Mouse (Mus musculus) kidney, adult 2 months (tissue): ENCODE measurements around the gene Dlst. TPM values are rescaled to one million over a fixed set of nuclear protein-coding genes. Genes with fewer than 3 reads are reported as not detected.

Source experiments
- DNase-seq: peaks from one replicate; pipeline ENCODE4 v3.0.0; 2021
- H3K27ac ChIP-seq: fragments of 200-500 bp; 2 replicates; pipeline ENCODE4 v1.5.1; 2012; ENCODE audit warnings: low read depth, low read length, control low read depth, inconsistent platforms; ENCODE audit not compliant: insufficient read depth
- H3K27me3 ChIP-seq: fragments of 200-500 bp; replicated peaks from 2 replicates; pipeline ENCODE4 v1.6.1; 2012; ENCODE audit warnings: mild to moderate bottlenecking, moderate library complexity, low read length, inconsistent platforms; ENCODE audit not compliant: control insufficient read depth, insufficient read depth
- H3K36me3 ChIP-seq: fragments of 200-500 bp; 2 replicates; pipeline ENCODE4 v1.6.1; 2012; ENCODE audit warnings: mild to moderate bottlenecking, moderate library complexity, low read length, inconsistent platforms; ENCODE audit not compliant: control insufficient read depth, insufficient read depth
- H3K4me1 ChIP-seq: fragments of 200-500 bp; 2 replicates; pipeline ENCODE4 v1.6.1; 2011; ENCODE audit warnings: low read length; ENCODE audit not compliant: control insufficient read depth, insufficient read depth
- H3K4me3 ChIP-seq: fragments of 200-500 bp; 2 replicates; pipeline ENCODE4 v1.5.1; 2011; ENCODE audit warnings: mild to moderate bottlenecking, low read depth, low read length, control low read depth; ENCODE audit not compliant: insufficient read depth
- CTCF ChIP-seq: fragments of 200-500 bp; conservative IDR thresholded peaks from 2 replicates; pipeline ENCODE4 v1.5.1; 2011; ENCODE audit warnings: low read depth, mild to moderate bottlenecking, control low read depth, low read length, moderate library complexity, mixed read lengths; ENCODE audit not compliant: insufficient read depth, insufficient read length
- POLR2A ChIP-seq: fragments of 200-500 bp; IDR thresholded peaks from one replicate; pipeline ENCODE4 v1.6.1; 2011; ENCODE audit warnings: low read depth, low read length, control low read depth
- WGBS: fragments of 180-500 bp; shearing (Covaris S2); methylation state at CpG from one replicate; pipeline ENCODE4 v1.1.7; 2018; 5-methylcytosine and 5-hydroxymethylcytosine counted together
- polyA plus RNA-seq: library from polyadenylated mRNA; depleted of rRNA; stranded (reverse); fragments of >200 nt; gene quantifications from 2 replicates; pipeline ENCODE4 v1.2.3, GENCODE M21; 2012; rRNA removed

Gene Dlst
- polyA plus RNA-seq = 294 and 312 TPM in 2 replicates

- H3K27me3 ChIP-seq = no peaks in the 10 kb centered on the region
- peak; percentile 29 for TF ChIP-seq POLR2A
- 0 out of 2 replicates have a peak, but pooled peaks have one; percentile 1 for TF ChIP-seq CTCF
- peak within 1 kb of the TSS; percentile 90 for H3K4me3 ChIP-seq
- peak; percentile 93 for DNase-seq
- peaks cover 26% of the 10 kb centered on the region; the same call in 1 of the 2 replicates for H3K4me1 ChIP-seq
- under 1% methylated on average over 83 of the region's 83 CpGs for WGBS
- peak within 1 kb of the TSS; percentile 87 for H3K27ac ChIP-seq
- no peaks in the 10 kb centered on the region; the same call in 1 of the 2 replicates for H3K36me3 ChIP-seq
Measured at GRCm38 (mm10) chr12:85110698-85111592, at the start of gene Dlst, which contains the start of gene Prox2. TSS of gene Dlst (plus strand) at chr12:85110833. TSS of gene Prox2 (minus strand) at chr12:85110759.

- H3K4me1 ChIP-seq = no peaks in the 10 kb centered on the region
- H3K27me3 ChIP-seq = no peaks in the 10 kb centered on the region
- H3K27ac ChIP-seq = no peak overlapping the region
- TF ChIP-seq POLR2A (no peak), CTCF (no peak)
- DNase-seq = no peak
- no peak overlapping the region for H3K4me3 ChIP-seq
- peaks cover 2% of the 10 kb centered on the region; the same call in 1 of the 2 replicates for H3K36me3 ChIP-seq
Measured at GRCm38 (mm10) chr12:85071043-85071442, 39.6 kb upstream of the Dlst start.

GRCm38 (mm10) chr12:85077100-85077499, 33.5 kb upstream of the Dlst start:
- WGBS = 92% methylated on average over 3 of the region's 3 CpGs
- no peaks in the 10 kb centered on the region for H3K36me3 ChIP-seq
- no peaks in the 10 kb centered on the region for H3K27me3 ChIP-seq
- H3K4me1 ChIP-seq = no peaks in the 10 kb centered on the region
- H3K27ac ChIP-seq = no peak overlapping the region
- DNase-seq = no peak
- TF ChIP-seq CTCF (no peak), POLR2A (no peak)
- H3K4me3 ChIP-seq = no peak overlapping the region

DNA sequence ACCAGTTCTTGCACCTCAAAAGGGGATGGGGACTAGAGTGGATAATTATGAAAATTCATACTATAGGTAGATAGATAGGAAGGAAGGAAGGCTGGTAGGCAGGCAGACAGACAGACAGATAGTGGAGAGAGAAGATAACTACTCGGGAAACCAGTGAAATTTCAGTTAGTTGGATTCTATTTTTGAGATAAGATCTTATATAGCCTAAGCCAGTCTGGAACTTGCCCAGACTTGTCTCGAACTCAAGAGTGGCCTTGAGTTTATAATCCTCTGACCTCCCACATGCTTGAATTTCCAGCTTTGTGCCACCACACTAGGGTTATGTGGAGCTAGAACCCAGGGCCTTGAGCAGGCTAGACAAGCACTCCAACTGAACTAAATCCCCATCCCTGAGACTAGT, 26.4 kb upstream of the Dlst start:
- Histone ChIP-seq H3K27ac (no peak overlapping the region), H3K27me3 (no peaks in the 10 kb centered on the region), H3K4me3 (no peak overlapping the region), H3K36me3 (no peaks in the 10 kb centered on the region; the same call in 1 of the 2 replicates), H3K4me1 (no peaks in the 10 kb centered on the region)
- TF ChIP-seq CTCF = no peak
- TF ChIP-seq POLR2A = no peak
- 75% methylated on average over 2 of the region's 2 CpGs for WGBS
- no peak for DNase-seq

DNA sequence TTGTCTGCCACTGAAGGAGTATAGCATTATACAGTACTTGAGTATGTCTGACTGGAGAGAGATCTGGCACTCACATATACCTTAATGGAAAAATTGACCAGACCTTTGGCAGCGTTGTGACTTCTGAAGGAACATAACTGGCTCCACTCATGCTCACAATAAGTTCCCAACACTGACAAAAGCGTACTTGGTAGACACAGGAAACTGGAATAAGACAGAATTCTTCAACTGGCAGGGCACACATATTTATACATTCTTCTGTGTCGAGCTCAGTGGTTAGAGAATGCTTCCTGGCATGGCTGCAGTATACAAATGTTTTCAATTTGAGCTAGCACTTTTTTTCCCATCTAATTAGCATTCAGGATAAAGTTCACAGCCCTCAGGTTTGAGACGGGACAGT, 25.7 kb upstream of the Dlst start:
- WGBS = 63% methylated on average over 4 of the region's 4 CpGs

GRCm38 (mm10) chr12:85087845-85088244, 22.8 kb upstream of the Dlst start:
- H3K27me3 ChIP-seq = no peaks in the 10 kb centered on the region
- no peaks in the 10 kb centered on the region for H3K4me1 ChIP-seq
- H3K4me3 ChIP-seq = no peak overlapping the region
- no peak for DNase-seq
- H3K27ac ChIP-seq = no peak overlapping the region
- H3K36me3 ChIP-seq = no peaks in the 10 kb centered on the region; the same call in 1 of the 2 replicates
- TF ChIP-seq POLR2A (no peak), CTCF (no peak)
- 80% methylated on average over 12 of the region's 12 CpGs for WGBS

More for the DNA sequence above, 25.7 kb upstream of the Dlst start:
- no peaks in the 10 kb centered on the region for H3K4me1 ChIP-seq
- H3K27ac ChIP-seq = no peak overlapping the region
- DNase-seq = no peak
- H3K27me3 ChIP-seq = no peaks in the 10 kb centered on the region
- TF ChIP-seq POLR2A (no peak), CTCF (no peak)
- no peak overlapping the region for H3K4me3 ChIP-seq
- H3K36me3 ChIP-seq = no peaks in the 10 kb centered on the region; the same call in 1 of the 2 replicates

DNA sequence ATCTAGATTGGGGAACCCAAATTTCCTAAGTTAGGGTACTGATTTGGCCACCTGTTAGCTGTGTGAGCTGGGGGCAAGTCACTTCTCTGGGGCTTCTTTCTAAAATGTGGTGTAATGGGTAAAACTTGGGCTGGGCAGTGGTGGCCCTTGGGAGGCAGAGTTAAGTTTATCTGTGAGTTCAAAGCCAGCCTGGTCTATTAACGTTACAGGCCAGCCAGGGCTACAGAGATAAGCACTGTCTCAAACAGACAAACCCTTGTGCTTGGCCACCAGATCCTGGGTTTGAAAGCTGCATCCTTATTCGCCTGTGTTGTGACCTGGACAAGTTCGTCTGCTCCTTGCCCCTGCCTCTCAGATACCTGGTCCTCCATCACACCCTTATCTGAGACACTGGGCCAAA, 19.4 kb upstream of the Dlst start:
- TF ChIP-seq POLR2A (no peak), CTCF (no peak)
- Histone ChIP-seq H3K27me3 (no peaks in the 10 kb centered on the region), H3K27ac (no peak overlapping the region), H3K4me1 (no peaks in the 10 kb centered on the region), H3K4me3 (no peak overlapping the region), H3K36me3 (no peaks in the 10 kb centered on the region; the same call in 1 of the 2 replicates)
- no peak for DNase-seq
- 91% methylated on average over 3 of the region's 3 CpGs for WGBS
